Mouse (Mus musculus) small intestine, adult 2 months (tissue): ENCODE results near the gene Cyp1a1. TPM values are rescaled to one million over a fixed set of nuclear protein-coding genes. Genes with fewer than 3 reads are reported as not detected.

Experiments
- H3K27ac ChIP-seq: fragments of 200-500 bp; 2 replicates; pipeline ENCODE4 v1.5.1; 2012; ENCODE audit warnings: low read depth, low read length, control low read depth, inconsistent platforms; ENCODE audit not compliant: insufficient read depth
- H3K27me3 ChIP-seq: fragments of 200-500 bp; 2 replicates; pipeline ENCODE4 v1.6.1; 2012; ENCODE audit warnings: mild to moderate bottlenecking, moderate library complexity, low read length, inconsistent platforms; ENCODE audit not compliant: control insufficient read depth, insufficient read depth
- H3K36me3 ChIP-seq: fragments of 200-500 bp; 2 replicates; pipeline ENCODE4 v1.6.1; 2012; ENCODE audit warnings: mild to moderate bottlenecking, low read length, control low read depth, inconsistent platforms; ENCODE audit not compliant: control insufficient read depth, insufficient read depth
- H3K4me1 ChIP-seq: fragments of 200-500 bp; 2 replicates; pipeline ENCODE4 v1.6.1; 2012; ENCODE audit warnings: low read length, inconsistent platforms, mixed read lengths; ENCODE audit not compliant: control insufficient read depth, insufficient read depth, insufficient read length
- H3K4me3 ChIP-seq: fragments of 200-500 bp; 2 replicates; pipeline ENCODE4 v1.5.1; 2012; ENCODE audit warnings: low read depth, mild to moderate bottlenecking, control low read depth, inconsistent platforms, low read length, moderate library complexity
- CTCF ChIP-seq: fragments of 200-500 bp; IDR thresholded peaks from 2 replicates; pipeline ENCODE4 v1.5.1; 2012; ENCODE audit warnings: low read depth, mild to moderate bottlenecking, control low read depth, inconsistent platforms, low read length, moderate library complexity, mixed read lengths; ENCODE audit not compliant: insufficient replicate concordance, insufficient read length; ENCODE audit errors: extremely low read depth
- POLR2A ChIP-seq: fragments of 200-500 bp; IDR thresholded peaks from 2 replicates; pipeline ENCODE4 v1.6.1; 2012; ENCODE audit warnings: low read depth, mild to moderate bottlenecking, control low read depth, inconsistent platforms, low read length, moderate library complexity
- WGBS: fragments of 180-500 bp; shearing (Covaris S2); methylation state at CpG from one replicate; pipeline ENCODE4 v1.1.7; 2018; 5-methylcytosine and 5-hydroxymethylcytosine counted together
- polyA plus RNA-seq: library from polyadenylated mRNA; depleted of rRNA; stranded (reverse); fragments of >200 nt; gene quantifications from 2 replicates; pipeline ENCODE4 v1.2.3, GENCODE M21; 2012

The Cyp1a1 gene
- polyA plus RNA-seq, 1 experiment: 0.79 TPM

DNA sequence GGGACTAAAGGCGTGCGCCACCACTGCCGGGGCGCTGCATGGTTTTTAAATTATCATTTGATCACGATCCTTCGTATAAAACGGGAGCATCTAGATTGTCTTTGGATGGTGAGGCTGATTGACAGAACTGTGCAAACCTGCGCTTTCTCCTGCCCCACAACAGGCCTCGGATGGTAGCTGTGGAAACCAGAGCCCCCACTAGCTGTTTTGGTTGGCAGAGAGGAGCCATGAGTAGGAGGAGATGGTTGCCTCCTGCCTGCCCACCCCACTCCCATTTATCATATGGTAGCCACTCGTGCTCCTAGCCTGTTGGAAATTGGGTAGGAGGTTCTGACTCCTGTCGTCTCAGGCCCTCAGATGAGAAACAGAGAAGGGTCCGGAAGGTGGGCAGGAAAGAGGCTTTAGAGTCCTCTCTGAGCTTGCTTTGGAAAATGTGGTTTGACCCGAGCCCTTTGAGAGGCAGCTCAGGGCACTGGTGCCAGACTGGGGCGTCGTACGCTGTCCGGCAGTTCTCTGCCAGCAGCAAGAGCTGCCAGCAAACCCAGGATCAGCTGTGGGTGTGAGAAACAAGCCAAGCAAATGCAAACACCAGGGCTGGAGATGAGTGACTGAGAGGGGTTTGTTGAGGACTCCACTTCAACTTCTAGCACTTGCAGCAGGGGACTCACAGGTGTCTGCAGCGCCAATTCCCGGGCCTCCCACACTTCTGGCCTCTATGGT is 30.9 kb upstream of the Cyp1a1 start:
- TF ChIP-seq POLR2A: no peak
- no peak for TF ChIP-seq CTCF
- Histone ChIP-seq H3K4me1 (peaks cover 4% of the 10 kb centered on the region; the same call in 1 of the 2 replicates), H3K27me3 (no peaks in the 10 kb centered on the region), H3K36me3 (no peaks in the 10 kb centered on the region), H3K4me3 (no peak overlapping the region), H3K27ac (no peak overlapping the region)
- WGBS: 91% methylated on average over 19 of the region's 19 CpGs

DNA sequence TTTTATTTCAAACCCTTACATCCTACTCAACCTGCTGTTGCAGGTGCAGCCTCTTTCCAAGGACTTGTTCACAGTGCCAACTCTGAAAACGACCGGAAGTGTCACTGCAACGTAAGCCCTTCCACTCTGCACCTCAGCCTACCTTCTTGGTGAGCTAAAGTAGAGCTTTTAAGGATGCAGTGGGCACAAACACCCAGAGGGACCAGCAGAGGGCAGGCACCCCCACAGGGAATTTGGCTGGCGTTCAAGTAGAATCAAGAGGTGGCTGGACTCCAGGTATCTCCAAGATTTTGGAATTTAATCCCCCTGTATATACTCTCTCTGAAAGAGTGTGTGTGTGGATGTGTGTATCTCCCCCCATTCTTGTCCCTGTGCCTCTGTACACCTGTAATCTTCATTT is 29.9 kb upstream of the Cyp1a1 start:
- H3K4me3 ChIP-seq: no peak overlapping the region
- no peaks in the 10 kb centered on the region for H3K36me3 ChIP-seq
- WGBS: 52% methylated on average over 4 of the region's 4 CpGs
- H3K27me3 ChIP-seq: no peaks in the 10 kb centered on the region
- H3K27ac ChIP-seq: no peak overlapping the region
- peaks cover 4% of the 10 kb centered on the region; the same call in 1 of the 2 replicates for H3K4me1 ChIP-seq
- no peak for TF ChIP-seq POLR2A

DNA sequence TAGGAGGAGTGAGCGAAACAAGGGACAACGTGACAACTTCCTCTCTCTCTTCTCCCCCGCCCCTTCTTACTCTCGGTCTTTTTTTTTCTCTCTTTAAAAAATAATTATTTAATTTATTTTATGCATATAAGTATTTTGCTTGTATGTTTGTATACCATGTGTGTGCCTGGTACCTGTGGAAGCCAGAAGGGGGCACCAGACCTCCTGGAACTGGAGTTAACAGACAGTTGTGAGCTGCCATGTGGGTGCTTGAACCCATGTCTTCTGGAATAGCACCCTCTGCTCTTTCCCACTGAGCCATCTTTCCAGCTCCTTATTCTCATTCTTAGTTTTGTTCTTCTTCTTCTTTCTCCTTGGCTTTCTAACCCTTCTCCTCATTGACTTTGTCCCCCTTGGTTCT is 28.8 kb upstream of the Cyp1a1 start:
- no peaks in the 10 kb centered on the region for H3K36me3 ChIP-seq
- 84% methylated on average over 4 of the region's 4 CpGs for WGBS
- TF ChIP-seq CTCF (no peak), POLR2A (no peak)
- H3K4me1 ChIP-seq: peaks cover 4% of the 10 kb centered on the region; the same call in 1 of the 2 replicates
- no peaks in the 10 kb centered on the region for H3K27me3 ChIP-seq
- H3K4me3 ChIP-seq: no peak overlapping the region
- no peak overlapping the region for H3K27ac ChIP-seq

DNA sequence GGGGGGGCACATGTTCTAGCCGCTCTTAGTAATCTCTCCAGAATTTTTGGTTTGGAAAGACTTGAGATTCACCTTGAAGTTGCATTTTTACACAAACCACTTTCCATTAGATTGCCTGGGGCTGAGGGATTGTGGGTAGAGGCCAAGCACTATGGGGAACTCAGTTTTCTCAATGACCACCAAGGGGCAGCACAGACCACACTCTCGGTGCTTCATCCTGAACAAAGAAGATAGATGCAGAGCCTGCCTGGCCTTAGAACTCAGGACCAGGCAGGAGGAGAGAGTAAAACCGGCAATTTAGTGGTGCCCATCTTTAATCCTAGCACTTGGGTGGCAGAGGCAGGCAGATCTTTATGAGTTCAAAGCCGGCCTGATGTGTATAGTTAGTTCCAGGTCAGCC is 28.0 kb upstream of the Cyp1a1 start:
- no peak overlapping the region for H3K27ac ChIP-seq
- H3K36me3 ChIP-seq: no peaks in the 10 kb centered on the region
- H3K4me1 ChIP-seq: peaks cover 7% of the 10 kb centered on the region
- no peaks in the 10 kb centered on the region for H3K27me3 ChIP-seq
- TF ChIP-seq POLR2A (no peak), CTCF (peak; percentile 84; the same call in 1 of the 2 replicates)
- no peak overlapping the region for H3K4me3 ChIP-seq
- 23% methylated on average over 4 of the region's 4 CpGs for WGBS

DNA sequence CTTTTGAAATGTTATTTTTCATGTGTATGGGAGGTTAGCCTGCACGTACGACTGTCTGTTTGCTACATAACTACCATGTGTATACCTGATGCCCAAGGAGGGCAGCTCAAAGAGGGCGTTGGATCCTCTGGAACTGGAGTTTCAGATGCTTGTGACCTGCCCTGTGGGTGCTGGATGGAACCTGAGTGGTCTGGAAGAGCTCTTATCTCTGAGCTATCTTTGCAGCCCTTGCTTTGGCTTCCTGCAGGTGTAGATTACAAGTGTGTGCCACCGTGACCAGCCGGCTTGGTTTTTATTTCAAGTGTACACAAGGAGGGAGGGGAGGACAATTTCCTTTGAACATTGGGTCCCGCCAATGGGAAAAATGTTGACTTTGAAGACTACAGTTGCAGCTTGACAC is 27.2 kb upstream of the Cyp1a1 start:
- no peak overlapping the region for H3K27ac ChIP-seq
- no peaks in the 10 kb centered on the region for H3K27me3 ChIP-seq
- H3K4me3 ChIP-seq: no peak overlapping the region
- WGBS: 22% methylated on average over 6 of the region's 6 CpGs
- H3K36me3 ChIP-seq: no peaks in the 10 kb centered on the region
- H3K4me1 ChIP-seq: peaks cover 7% of the 10 kb centered on the region
- no peak for TF ChIP-seq CTCF
- no peak for TF ChIP-seq POLR2A

DNA sequence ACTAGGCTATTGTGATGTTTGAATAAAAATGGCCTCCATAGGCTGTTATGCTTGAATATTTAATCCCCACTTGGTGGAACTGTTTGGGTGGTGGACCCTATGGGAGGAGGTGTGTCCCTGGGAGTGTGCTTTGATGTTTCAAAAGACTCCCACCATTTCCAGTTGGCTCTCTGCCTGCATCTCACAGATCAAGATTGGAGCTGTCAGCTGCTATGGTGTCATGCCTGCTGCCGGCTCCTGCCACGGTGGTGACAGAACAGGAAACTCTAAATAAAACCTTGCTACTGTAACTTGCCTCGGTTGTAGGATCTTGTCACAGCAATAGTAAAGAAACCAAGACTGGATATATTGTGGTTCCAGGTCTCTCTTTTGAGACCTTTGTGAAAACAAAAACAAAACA is 26.2 kb upstream of the Cyp1a1 start:
- Histone ChIP-seq H3K4me3 (no peak overlapping the region), H3K27ac (no peak overlapping the region), H3K4me1 (peaks cover 7% of the 10 kb centered on the region), H3K36me3 (no peaks in the 10 kb centered on the region), H3K27me3 (no peaks in the 10 kb centered on the region)
- WGBS: 43% methylated on average over 3 of the region's 3 CpGs
- TF ChIP-seq POLR2A (no peak), CTCF (no peak)

DNA sequence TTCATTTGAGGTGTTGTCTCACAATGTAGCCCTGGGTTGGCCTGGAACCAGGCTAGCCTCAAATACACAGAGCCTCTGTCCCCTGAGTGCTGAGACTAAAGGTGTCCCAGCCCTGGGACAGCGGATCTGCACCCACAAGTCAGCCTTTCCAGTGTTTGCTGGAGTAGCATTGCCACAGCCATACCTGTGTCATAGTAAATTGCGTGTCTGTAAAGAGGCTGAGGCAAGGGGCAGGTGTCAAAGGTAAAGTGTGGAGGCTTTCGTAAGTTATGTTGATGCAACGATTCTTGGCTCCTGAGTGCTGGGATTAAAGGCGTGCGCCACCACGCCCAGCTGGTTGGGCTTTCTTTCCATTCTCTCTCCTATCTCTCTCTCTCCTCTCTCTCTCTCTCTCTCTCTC is 23.1 kb upstream of the Cyp1a1 start:
- Histone ChIP-seq H3K27me3 (no peaks in the 10 kb centered on the region), H3K27ac (no peak overlapping the region), H3K4me3 (no peak overlapping the region), H3K36me3 (no peaks in the 10 kb centered on the region), H3K4me1 (peaks cover 18% of the 10 kb centered on the region)
- 34% methylated on average over 7 of the region's 7 CpGs for WGBS
- TF ChIP-seq POLR2A (no peak), CTCF (no peak)

DNA sequence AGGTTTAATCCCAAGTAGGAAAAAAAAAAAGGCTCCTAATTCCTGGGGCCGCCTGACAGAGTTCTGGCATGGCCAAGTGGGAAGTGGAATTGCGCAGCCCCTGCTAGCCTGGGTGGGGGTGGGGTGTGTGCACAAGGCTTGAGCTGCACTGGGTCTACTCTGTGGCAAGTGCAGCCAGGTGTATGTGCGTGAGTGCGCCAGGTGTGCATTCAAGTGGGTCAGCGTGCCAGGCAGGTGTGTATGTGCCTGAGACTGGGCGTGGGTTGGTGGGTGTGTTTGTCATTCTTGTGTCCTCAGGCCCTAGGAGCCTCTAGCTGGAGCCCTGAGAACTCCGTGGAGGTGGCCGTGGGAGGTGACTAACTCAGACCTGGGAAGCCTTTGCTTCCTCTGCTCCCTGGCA is 21.2 kb upstream of the Cyp1a1 start:
- H3K27ac ChIP-seq: no peak overlapping the region
- WGBS: 40% methylated on average over 8 of the region's 8 CpGs
- no peak for TF ChIP-seq CTCF
- no peak for TF ChIP-seq POLR2A

More for the DNA sequence above, 21.2 kb upstream of the Cyp1a1 start:
- H3K27me3 ChIP-seq: no peaks in the 10 kb centered on the region
- H3K4me3 ChIP-seq: no peak overlapping the region
- no peaks in the 10 kb centered on the region for H3K36me3 ChIP-seq
- H3K4me1 ChIP-seq: peaks cover 16% of the 10 kb centered on the region
